Mouse (Mus musculus) neural tube, embryonic 14.5 days (tissue): Measurements from ENCODE around the gene Acad12. TPM values are rescaled to one million over a fixed set of nuclear protein-coding genes. Genes with fewer than 3 reads are reported as not detected.

Experiments
- ATAC-seq: fragments of 200-750 bp; cut with Nextera tagmentation; 2 replicates; pipeline ENCODE4 v1.8.0; 2017; ENCODE audit warnings: low read depth, mild to moderate bottlenecking, moderate TSS enrichment, moderate library complexity
- H3K27ac ChIP-seq: fragments of 300-500 bp; sonication (generic); 2 replicates; pipeline ENCODE4 v1.5.1; 2014; ENCODE audit warnings: low read depth, mild to moderate bottlenecking, control low read depth, low read length, moderate library complexity, mixed read lengths
- H3K27me3 ChIP-seq: fragments of 300-500 bp; sonication (generic); 2 replicates; pipeline ENCODE4 v1.6.1; 2014; ENCODE audit warnings: low read length; ENCODE audit not compliant: control insufficient read depth, insufficient read depth
- H3K36me3 ChIP-seq: fragments of 300-500 bp; sonication (generic); 2 replicates; pipeline ENCODE4 v1.6.1; 2014; ENCODE audit warnings: low read length, mixed read lengths; ENCODE audit not compliant: control insufficient read depth, insufficient read depth
- H3K4me1 ChIP-seq: fragments of 300-500 bp; sonication (generic); 2 replicates; pipeline ENCODE4 v1.6.1; 2014; ENCODE audit warnings: low read length; ENCODE audit not compliant: control insufficient read depth, insufficient read depth
- H3K4me2 ChIP-seq: fragments of 300-500 bp; sonication (generic); 2 replicates; pipeline ENCODE4 v1.6.1; 2014; ENCODE audit warnings: mild to moderate bottlenecking, low read depth, low read length, control low read depth
- H3K4me3 ChIP-seq: fragments of 300-500 bp; sonication (generic); 2 replicates; pipeline ENCODE4 v1.5.1; 2014; ENCODE audit warnings: low read depth, low read length, control low read depth, mixed read lengths
- H3K9ac ChIP-seq: fragments of 300-500 bp; sonication (generic); replicated peaks from 2 replicates; pipeline ENCODE4 v1.6.1; 2014; ENCODE audit warnings: low read depth, mild to moderate bottlenecking, control low read depth, low read length, mixed read lengths
- H3K9me3 ChIP-seq: fragments of 300-500 bp; sonication (generic); 2 replicates; pipeline ENCODE4 v1.6.1; 2016; ENCODE audit warnings: low read length; ENCODE audit not compliant: control insufficient read depth
- WGBS: fragments of 180-500 bp; shearing (Covaris S2); extraction: QIAGEN DNeasy Blood & Tissue Kit; methylation state at CpG from one replicate; pipeline ENCODE4 v1.1.7; 2014; 5-methylcytosine and 5-hydroxymethylcytosine counted together
- polyA plus RNA-seq: library from polyadenylated mRNA; unstranded; fragments of >200 nt; fragmentation: Nextera tagmentation; extraction: Ambion mirVana; gene quantifications from 2 replicates; pipeline ENCODE4 v1.2.1, GENCODE M21; 2014

The Acad12 gene
- polyA plus RNA-seq, 1 experiment from 2014 or later = 1.1 TPM

DNA sequence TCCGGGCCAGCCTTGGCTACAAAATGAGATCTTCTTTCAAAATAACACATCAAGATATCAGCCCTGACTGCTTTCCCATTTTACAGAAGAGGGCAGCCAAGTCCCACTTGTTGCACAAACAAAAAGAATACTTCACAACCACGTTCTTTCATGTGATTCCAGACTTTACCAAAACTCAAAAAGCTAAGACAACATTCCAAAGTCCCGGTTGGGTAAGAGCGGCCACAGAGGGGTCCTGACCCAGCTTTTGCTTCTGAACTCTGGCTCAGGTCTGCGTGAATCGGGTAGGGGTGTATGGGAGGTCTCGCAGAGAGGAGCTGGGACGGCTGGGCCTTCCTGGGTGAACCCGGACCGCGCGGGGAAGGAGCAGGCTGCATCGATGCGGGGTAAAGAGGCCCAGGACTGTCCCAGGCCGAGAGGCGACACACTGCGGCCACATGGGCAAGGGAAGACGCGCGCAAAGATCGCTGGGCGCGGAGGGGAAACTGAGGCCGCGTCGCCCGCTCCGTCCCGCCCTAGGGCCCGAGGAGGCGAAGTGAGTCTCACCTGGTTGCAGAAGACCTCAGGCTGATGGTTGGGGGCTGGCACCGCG is 25.8 kb downstream of the Acad12 start:
- ATAC-seq = peak; percentile 57
- Histone ChIP-seq H3K4me3 (peak overlapping the region; percentile 46), H3K27me3 (no peaks in the 10 kb centered on the region), H3K4me2 (peak overlapping the region; percentile 77), H3K9me3 (no peaks in the 10 kb centered on the region), H3K4me1 (peaks cover 10% of the 10 kb centered on the region; the same call in 1 of the 2 replicates), H3K9ac (peak overlapping the region; percentile 41), H3K27ac (0 out of 2 replicates have a peak overlapping the region, but pooled peaks have one; percentile 80), H3K36me3 (no peaks in the 10 kb centered on the region)
- 5% methylated on average over 33 of the region's 33 CpGs for WGBS

DNA sequence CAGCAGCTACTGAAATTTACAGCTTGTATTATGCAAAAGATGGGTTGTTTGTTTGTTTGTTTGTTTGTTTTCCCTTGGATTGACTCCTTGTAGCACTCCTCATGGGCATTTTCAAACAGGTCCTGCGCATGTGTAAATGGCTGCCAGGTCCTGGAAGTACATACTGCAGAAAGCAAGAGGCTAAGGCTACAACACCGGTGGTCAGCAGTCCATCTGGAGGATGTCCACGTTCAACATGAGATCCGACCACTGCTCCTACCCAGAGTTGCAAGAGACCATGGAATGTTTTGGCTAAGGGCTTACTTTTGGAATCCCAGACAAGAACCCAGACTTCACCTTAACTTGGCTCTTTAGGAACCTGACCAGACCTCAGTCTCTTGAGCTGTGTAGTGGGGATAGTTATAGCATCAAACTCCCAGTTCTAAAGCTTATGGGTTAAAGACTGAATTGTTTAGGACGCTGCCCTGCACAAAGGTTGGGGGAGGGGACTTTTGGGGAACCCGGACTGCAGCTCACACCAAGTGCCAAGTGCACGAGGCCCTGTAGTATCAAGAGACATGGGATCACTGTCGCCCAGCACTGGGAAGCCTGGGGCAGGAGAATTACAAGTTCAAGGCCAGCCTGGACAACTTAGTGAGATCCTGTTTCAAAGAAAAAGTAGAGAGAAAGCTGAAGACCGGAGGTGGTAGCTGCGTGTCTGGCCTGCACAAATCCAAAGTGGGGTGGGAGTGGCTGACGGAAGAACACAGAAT is 26.5 kb downstream of the Acad12 start:
- Histone ChIP-seq H3K9ac (no peak overlapping the region), H3K4me3 (peak overlapping the region; percentile 46)
- WGBS = 68% methylated on average over 11 of the region's 11 CpGs

DNA sequence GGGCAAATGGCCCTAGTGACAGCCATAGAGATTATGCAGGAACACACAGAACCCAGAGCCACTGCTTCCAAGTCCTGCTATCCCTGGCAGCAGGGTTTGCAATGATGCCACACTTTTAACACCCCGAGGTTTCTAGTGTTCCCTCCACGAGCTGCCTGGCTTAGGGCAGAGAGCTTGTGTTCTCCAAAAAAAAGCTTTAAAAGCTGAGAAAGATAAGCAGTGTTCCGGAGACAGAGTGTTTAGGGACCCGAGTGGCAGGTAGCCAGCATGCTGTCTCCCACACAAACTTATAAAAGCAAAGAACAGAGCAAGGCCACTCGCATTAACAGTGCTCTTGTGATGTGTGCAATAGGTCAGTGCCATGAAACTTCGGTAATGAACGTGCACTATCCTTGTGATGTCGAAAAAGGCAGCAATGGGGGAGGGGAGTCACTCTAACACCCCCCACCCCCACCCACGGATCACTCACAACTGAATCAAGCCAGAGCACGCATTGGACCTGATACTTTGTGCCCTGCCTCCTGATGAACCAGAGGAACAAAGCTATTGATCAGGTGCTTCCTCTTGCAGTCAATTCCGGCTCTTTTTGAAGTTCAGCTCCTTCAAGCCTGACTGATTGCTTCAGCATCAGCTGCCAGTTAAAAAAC is 27.2 kb downstream of the Acad12 start:
- Histone ChIP-seq H3K27ac (no peak overlapping the region), H3K9ac (no peak overlapping the region), H3K4me3 (no peak overlapping the region), H3K36me3 (no peaks in the 10 kb centered on the region), H3K9me3 (no peaks in the 10 kb centered on the region), H3K4me1 (peaks cover 10% of the 10 kb centered on the region; the same call in 1 of the 2 replicates), H3K4me2 (no peak overlapping the region), H3K27me3 (no peaks in the 10 kb centered on the region)
- ATAC-seq = no peak
- 73% methylated on average over 11 of the region's 11 CpGs for WGBS

More for the DNA sequence above, 26.5 kb downstream of the Acad12 start:
- Histone ChIP-seq H3K9me3 (no peaks in the 10 kb centered on the region), H3K27ac (no peak overlapping the region), H3K36me3 (no peaks in the 10 kb centered on the region), H3K27me3 (no peaks in the 10 kb centered on the region), H3K4me1 (peaks cover 10% of the 10 kb centered on the region; the same call in 1 of the 2 replicates), H3K4me2 (peak overlapping the region; percentile 77)
- ATAC-seq = no peak

DNA sequence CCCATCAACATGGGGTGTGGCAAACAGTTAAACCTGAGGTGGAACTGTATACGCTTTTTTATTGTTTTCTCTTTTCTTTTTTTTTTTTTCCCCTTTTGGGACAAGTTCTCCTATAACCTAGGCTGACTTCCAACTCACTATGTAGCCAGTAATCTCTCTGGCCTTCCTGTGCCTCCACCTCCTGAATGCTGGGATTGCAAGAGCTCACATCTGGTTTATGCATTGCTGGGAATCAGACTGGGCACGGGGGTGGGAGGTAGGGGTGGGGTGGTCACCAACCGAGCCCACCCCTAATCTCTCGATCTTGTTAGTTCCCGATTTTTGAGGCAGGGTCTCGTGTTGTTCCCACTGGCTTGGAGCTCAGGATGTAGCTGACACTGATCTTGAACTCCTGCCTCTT is 28.8 kb downstream of the Acad12 start:
- Histone ChIP-seq H3K9me3 (no peaks in the 10 kb centered on the region), H3K27ac (no peak overlapping the region), H3K4me3 (no peak overlapping the region), H3K9ac (no peak overlapping the region), H3K27me3 (no peaks in the 10 kb centered on the region), H3K4me2 (no peak overlapping the region), H3K4me1 (peaks cover 10% of the 10 kb centered on the region; the same call in 1 of the 2 replicates), H3K36me3 (no peaks in the 10 kb centered on the region)
- 94% methylated on average over 6 of the region's 6 CpGs for WGBS
- no peak for ATAC-seq

DNA sequence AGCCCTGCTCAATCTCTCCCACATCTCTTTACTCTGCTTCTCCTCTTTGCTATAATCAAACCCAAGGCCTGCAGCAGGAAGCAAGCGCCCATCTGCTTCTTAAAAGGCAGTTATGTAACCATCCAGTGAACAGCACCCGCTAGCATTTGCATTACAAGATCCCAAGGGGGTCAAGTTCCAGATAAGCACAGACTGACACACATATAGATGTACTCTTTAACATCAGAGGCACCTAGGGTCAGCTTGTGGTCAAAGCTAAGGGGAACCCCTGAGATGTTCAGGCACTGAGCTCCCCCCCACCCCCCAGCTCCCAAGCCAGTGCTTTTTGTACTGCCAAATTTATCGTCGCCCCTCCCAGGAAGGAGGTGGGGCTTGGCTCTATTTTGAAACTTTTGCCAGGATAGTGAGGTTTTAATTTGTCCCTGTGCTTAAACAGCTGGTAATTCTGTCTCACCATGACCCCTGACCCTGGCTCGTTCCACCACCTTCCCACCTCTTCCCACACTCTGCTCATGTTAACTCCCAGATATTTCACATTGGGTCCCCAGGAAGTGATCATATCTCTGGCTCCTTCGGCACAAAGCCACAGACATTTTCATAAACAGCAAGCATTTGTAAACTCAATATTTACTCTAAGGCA is 32.2 kb downstream of the Acad12 start:
- Histone ChIP-seq H3K36me3 (no peaks in the 10 kb centered on the region), H3K4me1 (no peaks in the 10 kb centered on the region; the same call in 1 of the 2 replicates), H3K4me2 (no peak overlapping the region), H3K4me3 (no peak overlapping the region), H3K9me3 (no peaks in the 10 kb centered on the region), H3K9ac (no peak overlapping the region), H3K27ac (no peak overlapping the region), H3K27me3 (no peaks in the 10 kb centered on the region)
- WGBS = 76% methylated on average over 6 of the region's 6 CpGs
- ATAC-seq = no peak

DNA sequence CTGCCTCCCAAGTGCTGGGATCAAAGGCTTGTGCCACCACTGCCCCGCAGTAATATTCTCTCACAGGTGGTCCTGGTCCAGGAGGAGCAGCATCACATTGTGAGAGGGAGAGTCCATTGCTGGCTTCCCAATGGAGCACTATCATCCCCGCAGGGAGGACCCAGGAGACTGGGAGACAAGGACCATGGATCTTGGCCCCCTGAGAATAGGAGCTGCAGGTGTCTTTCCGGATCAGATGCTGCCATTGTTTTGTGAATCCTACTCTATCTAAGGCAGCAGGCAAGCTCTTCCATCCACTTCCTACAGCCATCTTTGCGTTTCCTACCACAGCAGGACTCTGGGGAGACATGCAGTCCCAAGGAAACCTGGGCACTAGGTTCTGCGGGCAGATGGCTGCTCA is 33.0 kb downstream of the Acad12 start:
- Histone ChIP-seq H3K9ac (no peak overlapping the region), H3K4me3 (no peak overlapping the region), H3K4me2 (no peak overlapping the region), H3K27me3 (no peaks in the 10 kb centered on the region), H3K9me3 (no peaks in the 10 kb centered on the region), H3K4me1 (no peaks in the 10 kb centered on the region; the same call in 1 of the 2 replicates), H3K27ac (no peak overlapping the region), H3K36me3 (no peaks in the 10 kb centered on the region)
- ATAC-seq = no peak
- WGBS = 81% methylated on average over 5 of the region's 5 CpGs

DNA sequence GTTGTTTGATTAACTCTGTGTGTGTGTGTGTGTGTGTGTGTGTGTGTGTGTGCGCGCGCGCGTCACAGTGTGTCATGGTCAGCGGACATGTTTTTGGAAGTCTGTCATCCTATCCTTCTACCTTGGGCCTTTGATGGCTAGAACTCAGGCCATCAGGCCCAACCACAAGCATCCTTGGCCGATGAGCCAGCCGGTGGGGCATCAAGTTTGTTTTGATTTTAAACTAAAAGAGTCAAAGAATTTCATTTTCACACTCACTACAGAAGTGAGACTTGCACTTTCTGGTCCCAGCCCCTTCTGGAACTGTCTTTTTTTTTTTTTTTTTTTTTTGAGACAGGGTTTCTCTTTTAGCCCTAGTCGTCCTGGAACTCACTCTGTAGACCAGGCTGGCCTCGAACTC is 33.7 kb downstream of the Acad12 start:
- no peak for ATAC-seq
- no peaks in the 10 kb centered on the region for H3K27me3 ChIP-seq
- H3K4me2 ChIP-seq = no peak overlapping the region
- H3K9me3 ChIP-seq = no peaks in the 10 kb centered on the region
- 0 out of 2 replicates have a peak, but pooled peaks cover 1% of the 10 kb centered on the region for H3K36me3 ChIP-seq
- 93% methylated on average over 10 of the region's 10 CpGs for WGBS
- no peak overlapping the region for H3K4me3 ChIP-seq
- no peak overlapping the region for H3K9ac ChIP-seq
- no peaks in the 10 kb centered on the region; the same call in 1 of the 2 replicates for H3K4me1 ChIP-seq
- H3K27ac ChIP-seq = no peak overlapping the region

DNA sequence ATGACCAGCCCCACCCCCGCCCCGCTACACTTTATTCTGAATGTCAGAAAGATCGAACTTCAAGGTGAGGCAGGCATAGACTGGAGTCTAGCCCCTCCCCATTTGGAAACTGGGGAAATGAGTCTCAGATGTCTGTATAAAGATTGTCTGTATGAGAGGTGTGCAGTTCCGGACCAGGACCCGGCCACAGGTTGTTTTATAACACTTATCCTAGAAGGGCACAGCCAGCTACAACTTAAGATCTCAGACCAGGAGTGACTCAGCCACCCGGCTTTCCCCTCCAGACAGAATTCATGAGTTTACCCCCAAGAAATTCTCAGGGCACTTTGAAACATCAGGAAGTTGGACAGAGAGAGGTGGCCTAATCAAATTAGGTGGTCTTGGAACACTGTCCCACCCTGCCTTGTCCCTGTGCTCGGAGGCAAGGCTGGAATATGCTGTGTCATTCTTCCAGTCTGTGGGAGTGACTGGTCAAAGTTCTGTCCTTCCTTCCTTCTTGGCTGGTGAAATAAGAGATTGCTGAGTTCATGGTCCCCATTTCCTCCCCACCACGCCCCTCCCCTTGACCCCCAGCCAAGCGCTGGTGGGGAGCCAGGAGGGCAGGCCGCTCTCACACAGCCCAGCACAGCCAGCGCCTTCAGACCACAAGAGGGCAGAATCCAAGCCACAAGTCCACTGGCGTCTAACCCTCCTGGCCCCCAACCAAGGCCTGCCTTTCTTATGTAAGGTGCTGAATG is 34.8 kb downstream of the Acad12 start:
- 58% methylated on average over 12 of the region's 12 CpGs for WGBS
- Histone ChIP-seq H3K27ac (no peak overlapping the region), H3K9ac (no peak overlapping the region), H3K36me3 (peaks cover 10% of the 10 kb centered on the region; the same call in 1 of the 2 replicates), H3K4me2 (no peak overlapping the region), H3K4me1 (no peaks in the 10 kb centered on the region; the same call in 1 of the 2 replicates), H3K4me3 (no peak overlapping the region), H3K9me3 (no peaks in the 10 kb centered on the region), H3K27me3 (no peaks in the 10 kb centered on the region)
- ATAC-seq = no peak
